Mouse (Mus musculus) intestine, embryonic 15.5 days (tissue): ENCODE results near the gene Tas2r123. TPM values are rescaled to one million over a fixed set of nuclear protein-coding genes. Genes with fewer than 3 reads are reported as not detected.

Source experiments
- ATAC-seq: fragments of 200-750 bp; cut with Nextera tagmentation; 2 replicates; pipeline ENCODE4 v1.8.0; 2017; ENCODE audit warnings: moderate TSS enrichment, moderate library complexity
- H3K27ac ChIP-seq: fragments of 300-500 bp; sonication (generic); 2 replicates; pipeline ENCODE4 v1.5.1; 2015; ENCODE audit warnings: mild to moderate bottlenecking, inconsistent platforms
- H3K27me3 ChIP-seq: fragments of 300-500 bp; sonication (generic); replicated peaks from 2 replicates; pipeline ENCODE4 v1.6.1; 2015; ENCODE audit warnings: inconsistent platforms
- H3K36me3 ChIP-seq: fragments of 300-500 bp; sonication (generic); 2 replicates; pipeline ENCODE4 v1.6.1; 2015; ENCODE audit warnings: inconsistent platforms
- H3K4me1 ChIP-seq: fragments of 300-500 bp; sonication (generic); replicated peaks from 2 replicates; pipeline ENCODE4 v1.6.1; 2015; ENCODE audit warnings: inconsistent platforms
- H3K4me2 ChIP-seq: fragments of 300-500 bp; sonication (generic); replicated peaks from 2 replicates; pipeline ENCODE4 v1.6.1; 2015; ENCODE audit warnings: mild to moderate bottlenecking, inconsistent platforms
- H3K4me3 ChIP-seq: fragments of 300-500 bp; sonication (generic); replicated peaks from 2 replicates; pipeline ENCODE4 v1.5.1; 2015; ENCODE audit warnings: inconsistent platforms
- H3K9ac ChIP-seq: fragments of 300-500 bp; sonication (generic); 2 replicates; pipeline ENCODE4 v1.6.1; 2015; ENCODE audit warnings: inconsistent platforms
- H3K9me3 ChIP-seq: fragments of 300-500 bp; sonication (generic); 2 replicates; pipeline ENCODE4 v1.6.1; 2016; ENCODE audit warnings: inconsistent platforms
- WGBS: fragments of 180-500 bp; shearing (Covaris S2); methylation state at CpG from one replicate; pipeline ENCODE4 v1.1.7; 2015; 5-methylcytosine and 5-hydroxymethylcytosine counted together
- polyA plus RNA-seq: library from polyadenylated mRNA; unstranded; fragments of >200 nt; fragmentation: Nextera tagmentation; extraction: Ambion mirVana; gene quantifications from 2 replicates; pipeline ENCODE4 v1.2.1, GENCODE M21; 2015

Tas2r123 gene
- polyA plus RNA-seq = not detected in 2 replicates

DNA sequence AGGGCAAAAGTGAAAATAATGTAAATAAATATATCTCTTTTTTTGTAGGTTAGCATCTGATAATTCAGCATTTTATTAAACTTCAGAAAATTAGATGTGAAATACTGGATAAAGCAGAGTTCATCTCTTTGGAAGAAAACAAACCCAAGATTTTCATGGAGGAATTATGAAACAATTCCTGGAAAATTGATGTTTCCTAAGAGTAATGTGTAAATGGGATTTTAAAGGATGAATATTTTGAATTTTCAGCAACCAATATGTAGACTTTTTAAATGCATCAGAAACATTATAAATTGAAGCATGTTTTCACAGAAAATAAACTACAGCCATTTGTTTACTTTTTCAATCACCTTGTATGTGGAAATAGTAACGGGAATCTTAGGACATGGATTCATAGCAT is at the start of gene Tas2r123:
Tas2r123 (plus strand) TSS at position 301 of the 400 bp plus-strand sequence.
- Histone ChIP-seq H3K4me1 (no peaks in the 10 kb centered on the region), H3K9ac (no peak within 1 kb of the TSS), H3K27me3 (no peaks in the 10 kb centered on the region), H3K9me3 (no peaks in the 10 kb centered on the region), H3K4me3 (no peak within 1 kb of the TSS), H3K36me3 (no peaks in the 10 kb centered on the region), H3K4me2 (no peak within 1 kb of the TSS), H3K27ac (no peak within 1 kb of the TSS)
- no peak for ATAC-seq
- 77% methylated on average over 1 of the region's 1 CpGs for WGBS

DNA sequence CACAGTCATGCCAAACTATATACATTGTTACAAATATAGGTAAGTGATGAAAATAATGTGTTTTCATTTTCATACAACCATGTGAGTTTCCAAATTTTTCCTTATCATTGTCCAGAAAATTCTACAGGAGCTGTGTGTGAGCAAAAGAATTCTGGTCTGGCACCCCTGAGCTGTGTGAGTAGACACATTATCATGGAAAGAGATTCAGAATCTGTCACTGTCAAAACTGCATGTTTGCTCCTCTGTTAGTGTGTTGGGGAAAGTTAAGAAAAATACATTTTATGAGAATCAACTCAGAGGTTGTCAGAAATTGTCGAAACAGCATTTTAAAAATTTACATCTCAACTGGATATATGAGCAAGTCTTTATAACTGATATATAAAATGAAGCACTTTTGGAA is 44.4 kb upstream of the Tas2r123 start, which contains the start of gene Tas2r117:
Tas2r117 (plus strand) TSS at position 301 of the 400 bp plus-strand sequence.
- no peak for ATAC-seq
- 79% methylated on average over 1 of the region's 1 CpGs for WGBS
- Histone ChIP-seq H3K4me2 (no peak within 1 kb of the TSS), H3K27me3 (no peaks in the 10 kb centered on the region), H3K4me3 (no peak within 1 kb of the TSS), H3K36me3 (no peaks in the 10 kb centered on the region), H3K9ac (no peak within 1 kb of the TSS), H3K27ac (no peak within 1 kb of the TSS), H3K9me3 (no peaks in the 10 kb centered on the region), H3K4me1 (no peaks in the 10 kb centered on the region)

DNA sequence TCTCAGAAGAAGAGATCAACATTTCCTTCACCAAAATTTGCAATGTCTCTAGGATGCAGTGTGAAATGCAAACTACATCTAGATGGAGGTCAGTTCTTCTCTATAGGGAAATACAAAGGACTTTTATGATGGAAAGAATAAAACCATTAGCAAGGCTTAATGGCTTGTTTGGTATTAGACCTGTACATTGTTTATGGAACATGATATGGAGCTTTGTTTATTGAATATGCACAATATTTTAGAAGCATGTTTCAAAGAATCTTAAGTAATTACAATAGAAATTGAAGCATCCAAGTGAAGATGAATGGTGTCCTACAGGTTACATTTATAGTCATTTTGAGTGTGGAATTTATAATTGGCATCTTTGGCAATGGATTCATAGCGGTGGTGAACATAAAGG is 8.2 kb downstream of the Tas2r123 start, which contains the start of gene Tas2r116:
Tas2r116 (plus strand) TSS at position 301 of the 400 bp plus-strand sequence.
- no peaks in the 10 kb centered on the region for H3K27me3 ChIP-seq
- H3K4me2 ChIP-seq = no peak within 1 kb of the TSS
- H3K27ac ChIP-seq = no peak within 1 kb of the TSS
- H3K4me1 ChIP-seq = no peaks in the 10 kb centered on the region
- H3K9ac ChIP-seq = no peak within 1 kb of the TSS
- 75% methylated on average over 1 of the region's 1 CpGs for WGBS
- H3K9me3 ChIP-seq = no peaks in the 10 kb centered on the region
- no peaks in the 10 kb centered on the region for H3K36me3 ChIP-seq
- no peak within 1 kb of the TSS for H3K4me3 ChIP-seq
- no peak for ATAC-seq

DNA sequence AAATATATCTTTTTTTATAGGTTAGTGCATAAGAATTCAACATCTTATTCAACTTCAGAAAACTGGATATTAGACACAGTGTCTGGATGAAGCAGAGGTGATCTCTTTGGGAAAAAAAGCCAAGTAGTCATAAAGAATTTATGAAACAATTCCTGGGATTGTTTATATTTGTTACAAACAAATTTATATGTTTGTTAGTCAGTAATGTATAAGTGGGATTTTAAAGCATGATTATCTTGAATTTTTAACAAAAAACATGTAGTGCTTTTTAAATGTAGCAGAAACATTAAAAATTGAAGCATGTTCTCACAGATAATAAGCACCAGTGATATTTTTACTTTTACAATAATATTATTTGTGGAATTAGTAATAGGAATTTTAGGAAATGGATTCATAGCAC is 20.8 kb downstream of the Tas2r123 start, which contains the start of gene Tas2r110:
Tas2r110 (plus strand) TSS at position 301 of the 400 bp plus-strand sequence.
- Histone ChIP-seq H3K4me2 (no peak within 1 kb of the TSS), H3K9ac (no peak within 1 kb of the TSS), H3K36me3 (no peaks in the 10 kb centered on the region), H3K4me3 (no peak within 1 kb of the TSS), H3K27me3 (no peaks in the 10 kb centered on the region), H3K4me1 (no peaks in the 10 kb centered on the region), H3K9me3 (no peaks in the 10 kb centered on the region), H3K27ac (no peak within 1 kb of the TSS)
- no peak for ATAC-seq

DNA sequence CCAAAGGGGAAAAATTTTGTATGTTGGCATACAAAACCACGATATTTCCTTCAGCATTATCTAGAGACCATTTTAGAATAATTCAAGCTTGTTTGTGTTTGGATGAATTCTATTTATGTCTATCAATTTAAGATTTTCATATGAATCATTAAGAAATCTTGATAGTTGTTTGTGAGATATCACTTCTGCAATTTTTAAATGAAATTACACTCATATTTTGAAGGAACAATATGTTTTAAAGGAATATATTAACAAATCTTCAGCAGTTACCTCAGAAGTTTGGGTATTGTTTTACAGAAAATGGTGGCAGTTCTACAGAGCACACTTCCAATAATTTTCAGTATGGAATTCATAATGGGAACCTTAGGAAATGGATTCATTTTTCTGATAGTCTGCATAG is 45.8 kb downstream of the Tas2r123 start, which contains the start of gene Tas2r113:
Tas2r113 (plus strand) TSS at position 301 of the 400 bp plus-strand sequence.
- Histone ChIP-seq H3K27me3 (no peaks in the 10 kb centered on the region), H3K4me2 (no peak within 1 kb of the TSS), H3K4me3 (no peak within 1 kb of the TSS), H3K36me3 (no peaks in the 10 kb centered on the region), H3K9ac (no peak within 1 kb of the TSS), H3K4me1 (no peaks in the 10 kb centered on the region), H3K9me3 (no peaks in the 10 kb centered on the region), H3K27ac (no peak within 1 kb of the TSS)
- ATAC-seq = no peak
- 75% methylated on average over 1 of the region's 1 CpGs for WGBS

Other genes with a start within 250 kb of the Tas2r123 start
- not detected in 2 replicates for gene A630073D07Rik, start 195.6 kb upstream of the Tas2r123 start, polyA plus RNA-seq
- not detected in 2 replicates for gene Tas2r120, start 190.2 kb upstream of the Tas2r123 start, polyA plus RNA-seq
- not detected in 2 replicates for gene Tas2r121, start 146.1 kb upstream of the Tas2r123 start, polyA plus RNA-seq
- gene Tas2r122, start 135.2 kb upstream of the Tas2r123 start, polyA plus RNA-seq = not detected in 2 replicates
- gene Tas2r115, start 109.1 kb upstream of the Tas2r123 start, polyA plus RNA-seq = not detected in 2 replicates
- not detected in 2 replicates for gene Tas2r124, start 92.4 kb upstream of the Tas2r123 start, polyA plus RNA-seq
- gene Tas2r102, start 85.0 kb upstream of the Tas2r123 start, polyA plus RNA-seq = not detected in 2 replicates
- not detected in 2 replicates for gene Tas2r136, start 69.0 kb upstream of the Tas2r123 start, polyA plus RNA-seq
- gene Tas2r117, start 44.3 kb upstream of the Tas2r123 start, polyA plus RNA-seq = not detected in 2 replicates
- gene Tas2r116, start 8.3 kb downstream of the Tas2r123 start, polyA plus RNA-seq = not detected in 2 replicates
- gene Tas2r110, start 20.9 kb downstream of the Tas2r123 start, polyA plus RNA-seq = not detected in 2 replicates
- not detected in 2 replicates for gene Tas2r113, start 45.9 kb downstream of the Tas2r123 start, polyA plus RNA-seq
- gene Tas2r125, start 62.5 kb downstream of the Tas2r123 start, polyA plus RNA-seq = not detected in 2 replicates
- not detected in 2 replicates for gene Tas2r129, start 104.0 kb downstream of the Tas2r123 start, polyA plus RNA-seq
- not detected in 2 replicates for gene Tas2r131, start 110.8 kb downstream of the Tas2r123 start, polyA plus RNA-seq
- gene Tas2r109, start 133.8 kb downstream of the Tas2r123 start, polyA plus RNA-seq = not detected in 2 replicates
- not detected in 2 replicates for gene Tas2r103, start 190.0 kb downstream of the Tas2r123 start, polyA plus RNA-seq
- gene Tas2r140, start 208.7 kb downstream of the Tas2r123 start, polyA plus RNA-seq = not detected in 2 replicates